Mouse (Mus musculus) activated CD4-positive, CD25-positive, alpha-beta regulatory T cell, adult 4 months (primary cell): ENCODE measurements at regions not wholly inside any gene's neighbourhood (a gene's known extent, or its start where the extent isn't known, plus 50 kb on each side); places are given as distances from the start of the nearest gene placed in this dataset.

ENCODE experiments used
- ATAC-seq: one replicate; pipeline ENCODE4 v1.8.0; 2017

DNA sequence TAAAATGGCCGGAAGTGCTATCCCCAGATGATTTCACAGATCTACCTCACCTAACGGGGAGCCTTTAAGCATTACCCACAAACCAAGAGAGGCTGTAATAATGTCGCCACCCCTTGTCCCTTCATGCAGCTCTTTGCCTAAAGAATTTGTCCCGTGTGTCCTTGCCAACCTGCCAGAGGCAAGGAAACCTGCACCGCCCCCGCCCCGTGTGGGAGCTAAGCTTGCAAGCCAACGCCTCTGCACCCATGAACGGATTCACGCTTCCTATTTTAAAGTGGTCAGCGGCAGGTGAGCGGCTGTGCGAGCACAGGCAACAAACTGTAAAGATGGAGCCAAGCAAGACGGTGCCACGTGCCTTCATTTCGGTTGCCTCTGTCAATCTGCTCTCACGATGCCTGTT lies 63.1 kb downstream of the Gm11011 start:
- ATAC-seq, result no peak

DNA sequence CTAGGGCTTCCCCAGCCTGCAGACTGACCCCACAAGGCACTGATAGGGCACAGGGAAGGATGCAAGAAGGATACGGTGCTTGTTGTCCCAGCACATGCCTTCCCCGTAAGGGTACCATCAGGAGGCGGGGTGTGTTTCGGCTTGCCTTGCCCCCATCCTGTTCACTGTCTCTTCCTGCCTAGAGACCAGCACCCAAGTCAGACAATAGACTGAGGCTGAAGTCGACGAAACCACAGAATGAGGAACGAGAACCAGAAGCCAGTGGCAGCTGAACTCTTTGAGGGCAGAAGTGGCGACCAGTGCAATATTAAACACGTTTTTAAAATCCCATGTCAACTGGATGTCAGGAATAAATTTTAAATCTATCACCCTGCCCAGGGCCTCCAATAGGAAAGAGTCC lies 67.6 kb downstream of the Gm11011 start:
- ATAC-seq, result no peak

DNA sequence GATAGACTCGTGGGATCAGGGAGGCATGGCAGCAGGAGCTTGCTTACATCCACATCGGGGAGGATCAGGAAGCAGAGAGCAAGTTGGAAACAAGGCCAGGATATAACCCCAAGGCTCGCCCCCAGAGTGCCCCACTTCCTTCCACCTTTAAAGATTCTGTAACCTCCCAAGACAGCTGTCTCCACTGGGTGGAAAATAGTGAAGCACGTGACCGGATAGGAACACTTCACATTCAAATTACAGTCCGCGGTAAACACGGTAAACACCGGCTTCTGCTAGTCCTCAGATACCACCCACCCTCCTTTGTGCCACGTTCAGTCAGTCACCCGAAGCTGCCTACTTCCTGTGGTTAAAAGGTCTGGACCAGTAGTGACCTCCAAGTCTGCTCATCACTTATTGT lies 72.2 kb downstream of the Gm11011 start:
- ATAC-seq, result peak; percentile 64

DNA sequence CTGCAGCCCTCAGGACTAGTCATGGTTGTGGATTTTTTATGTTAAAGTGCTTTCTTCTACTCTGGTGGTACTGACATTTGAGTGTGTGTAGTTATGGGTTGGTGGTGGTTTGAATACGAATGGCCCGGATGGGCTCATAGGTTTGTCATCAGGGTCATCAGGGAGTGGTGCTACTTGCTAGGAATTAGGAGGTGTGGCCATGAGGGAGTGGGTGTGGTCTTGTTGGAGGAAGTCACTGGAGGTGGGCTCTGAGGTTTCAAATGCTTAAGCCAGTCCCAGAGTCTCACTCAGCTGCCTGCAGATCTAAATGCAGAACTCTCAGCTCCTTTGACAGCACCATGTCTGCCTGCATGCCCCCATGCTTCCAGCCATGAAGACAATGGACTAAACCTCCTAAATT lies 76.8 kb downstream of the Gm11011 start:
- ATAC-seq, result no peak

DNA sequence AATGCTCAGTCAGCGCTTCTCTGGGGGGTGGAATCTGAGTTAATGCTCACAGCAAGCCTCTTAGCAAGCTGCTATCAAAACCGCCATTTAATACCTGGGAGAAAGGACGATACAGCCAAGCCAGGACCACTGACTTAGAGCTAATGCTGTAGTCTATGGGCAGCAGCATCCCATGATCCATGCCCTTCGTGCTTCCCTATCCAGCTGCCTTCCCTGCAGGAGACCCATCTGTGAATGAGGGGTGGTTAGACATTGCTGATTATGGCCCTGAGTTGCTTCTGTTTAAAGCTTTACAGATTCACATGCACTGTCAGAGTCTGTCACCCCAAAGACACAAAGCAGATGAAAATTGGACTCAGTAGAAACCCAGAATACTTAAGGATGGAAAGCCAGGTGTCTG lies 78.1 kb downstream of the Gm11011 start:
- no peak for ATAC-seq

DNA sequence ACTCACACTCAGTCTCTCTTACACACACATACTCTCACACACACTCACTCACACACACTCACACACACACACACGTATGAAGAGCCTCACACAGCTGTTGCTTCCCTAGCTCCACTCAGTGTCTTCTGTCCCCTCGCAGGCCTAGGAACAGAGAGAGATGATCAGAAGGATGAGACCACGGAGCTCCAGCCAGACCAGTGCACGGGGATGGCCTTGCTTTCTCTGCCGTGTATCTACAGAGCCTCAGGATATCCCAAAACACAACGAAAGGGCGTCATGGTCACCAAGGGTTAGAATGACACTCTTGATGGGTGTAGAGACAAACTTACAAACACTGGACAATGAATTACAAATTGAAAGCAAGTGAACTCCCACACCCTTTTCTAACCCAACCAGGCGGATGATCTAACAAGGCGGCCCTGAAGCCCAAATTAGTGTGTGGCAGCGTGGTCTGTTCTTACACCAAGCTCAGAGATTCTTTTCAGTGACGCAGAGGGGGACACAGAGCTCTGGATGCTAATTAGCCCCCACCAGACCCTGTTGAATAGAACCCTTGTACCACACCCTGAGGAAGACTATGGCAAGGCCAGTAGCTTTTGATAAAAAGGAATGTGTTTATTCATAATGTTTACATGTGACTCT lies 83.0 kb downstream of the Gm11011 start:
- ATAC-seq, result no peak

DNA sequence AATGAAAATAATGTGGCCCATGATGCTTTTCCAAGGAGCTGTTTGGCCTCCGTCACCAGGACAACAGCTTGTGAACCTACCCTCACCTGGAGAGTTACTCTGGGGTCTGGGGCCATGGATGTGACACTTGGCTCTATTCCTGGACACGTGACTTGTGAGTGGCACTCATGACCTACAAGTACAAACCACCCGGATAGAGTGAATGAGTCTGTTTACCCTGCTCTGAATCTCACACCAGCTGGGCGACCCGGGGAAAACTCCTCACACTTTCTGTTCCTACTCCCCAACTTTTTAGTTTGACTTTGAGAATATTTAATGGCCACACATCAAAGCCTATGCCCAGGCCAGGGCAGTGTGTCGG lies 84.0 kb downstream of the Gm11011 start:
- ATAC-seq, result no peak

DNA sequence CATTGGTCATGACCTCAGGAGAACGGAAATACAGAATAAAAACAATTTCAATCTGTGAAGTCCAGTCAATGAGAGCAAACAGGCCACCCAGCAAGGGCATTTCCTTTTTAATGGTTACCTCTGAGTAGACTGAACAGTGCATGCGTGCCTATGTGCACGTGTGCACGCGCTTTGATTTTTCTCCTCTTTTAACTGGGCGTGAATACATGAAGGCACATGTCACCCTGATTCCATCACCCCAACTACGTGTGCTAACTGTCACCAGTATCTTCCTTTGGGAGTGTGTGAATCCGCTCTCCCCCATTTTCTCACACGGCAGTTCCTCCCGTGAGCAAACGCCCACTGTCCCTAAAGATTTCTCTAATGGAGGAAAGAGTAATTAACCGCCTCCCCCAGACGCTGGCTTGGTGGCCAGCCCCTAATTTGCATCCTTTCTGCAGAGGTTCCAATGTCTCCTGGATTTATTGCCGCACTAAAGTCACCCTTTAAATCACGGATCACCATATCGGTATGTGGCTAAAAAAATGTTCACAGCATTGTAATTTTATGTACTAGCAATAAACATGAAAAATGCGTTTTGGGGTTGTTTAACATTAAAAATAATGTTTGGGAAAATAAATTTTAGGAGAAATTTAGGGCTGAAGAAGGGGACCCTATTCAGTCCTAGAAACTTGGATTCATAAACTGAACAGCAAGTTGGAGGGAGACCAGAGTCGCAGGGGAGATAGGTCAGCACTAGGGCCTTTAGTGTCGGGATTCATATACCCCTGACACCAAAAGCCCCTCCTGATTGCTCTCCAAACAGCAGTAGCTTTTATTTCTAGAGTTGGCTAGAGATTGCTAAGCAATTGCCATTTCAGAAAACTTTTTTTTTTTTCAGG lies 84.6 kb downstream of the Gm11011 start:
- ATAC-seq, result no peak

DNA sequence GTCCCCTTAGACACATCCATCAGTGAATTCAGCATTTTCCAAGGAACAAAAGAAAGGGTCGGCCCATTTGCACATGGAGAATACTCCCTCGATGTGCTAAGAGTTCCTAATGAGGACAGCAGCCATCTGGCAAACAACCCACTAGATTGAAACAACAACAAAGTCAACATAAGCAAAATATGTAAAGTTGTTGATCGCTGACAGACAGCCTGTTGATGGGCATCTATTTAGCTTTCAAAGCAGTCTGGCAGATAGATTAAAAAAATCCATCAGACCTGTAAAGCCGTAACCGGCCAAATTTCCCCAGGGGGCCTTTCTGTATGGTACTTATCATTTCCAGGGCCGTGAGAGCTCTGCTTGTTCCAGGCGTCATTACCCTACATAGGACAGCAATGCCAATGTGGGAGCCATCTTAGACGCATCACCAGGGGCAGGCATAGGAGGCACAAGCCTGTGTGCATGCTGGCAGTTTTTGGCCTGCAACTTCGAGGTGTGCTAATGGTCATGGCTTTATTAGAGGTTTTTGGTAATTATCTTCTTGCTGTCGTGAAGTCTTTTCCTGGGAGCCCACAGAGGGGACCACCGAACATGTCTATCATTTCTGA lies 85.7 kb downstream of the Gm11011 start:
- no peak for ATAC-seq

DNA sequence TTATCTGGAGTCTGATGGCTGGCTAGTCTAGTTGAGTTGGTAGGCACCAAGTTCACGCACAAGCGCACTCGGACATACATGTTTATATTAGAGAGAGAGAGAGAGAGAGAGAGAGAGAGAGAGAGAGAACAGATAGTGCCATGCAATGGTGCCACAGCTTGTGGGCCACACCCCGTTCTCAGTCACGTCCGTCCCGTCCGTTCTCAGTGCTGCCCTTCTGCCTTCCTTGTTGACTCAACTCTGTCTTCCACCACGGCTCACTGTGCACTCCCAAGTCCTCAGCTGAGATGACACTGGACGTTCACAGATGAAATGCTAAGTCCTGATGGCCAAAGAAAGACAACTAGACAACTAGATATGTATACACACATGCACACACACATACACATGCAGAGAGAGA lies 92.2 kb downstream of the Gm11011 start:
- no peak for ATAC-seq

DNA sequence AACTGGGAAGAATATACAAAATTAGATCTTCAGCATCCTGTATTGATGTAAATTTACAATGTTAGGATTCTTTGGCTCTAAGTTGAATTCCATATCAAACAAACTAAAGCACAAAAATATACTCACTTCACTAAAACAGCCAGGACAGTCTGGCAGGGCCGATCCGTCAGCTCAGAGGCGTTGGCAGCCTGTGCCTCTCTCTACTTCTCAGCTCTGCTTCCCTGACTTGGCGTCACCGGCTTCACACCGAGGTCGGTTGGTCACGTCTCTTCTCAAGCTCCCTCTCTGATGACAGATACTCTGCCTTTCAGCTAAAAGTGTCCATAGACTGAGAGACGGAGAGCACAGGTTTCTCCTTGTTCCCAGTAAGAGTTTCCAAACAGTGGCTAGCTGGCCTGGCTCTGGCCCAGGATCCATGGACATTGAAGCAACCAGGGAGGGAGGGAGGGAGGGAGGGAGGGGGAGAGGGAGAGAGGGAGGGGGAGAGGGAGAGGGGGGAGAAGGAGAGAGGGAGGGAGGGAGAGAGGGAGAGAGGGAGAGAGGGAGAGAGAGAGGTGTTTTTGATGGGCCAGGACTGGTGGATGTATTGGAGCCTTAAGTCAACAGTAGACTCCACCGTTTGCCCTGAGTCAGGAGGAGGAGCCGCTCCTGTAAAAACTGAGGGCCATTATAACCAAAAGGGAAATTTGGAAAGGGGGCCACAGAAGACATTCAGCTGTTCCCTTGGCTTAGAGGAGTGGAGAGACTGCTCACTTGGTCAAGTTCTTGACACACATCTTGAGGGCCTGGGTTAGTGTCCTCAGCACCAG lies 92.8 kb downstream of the Gm11011 start:
- no peak for ATAC-seq

DNA sequence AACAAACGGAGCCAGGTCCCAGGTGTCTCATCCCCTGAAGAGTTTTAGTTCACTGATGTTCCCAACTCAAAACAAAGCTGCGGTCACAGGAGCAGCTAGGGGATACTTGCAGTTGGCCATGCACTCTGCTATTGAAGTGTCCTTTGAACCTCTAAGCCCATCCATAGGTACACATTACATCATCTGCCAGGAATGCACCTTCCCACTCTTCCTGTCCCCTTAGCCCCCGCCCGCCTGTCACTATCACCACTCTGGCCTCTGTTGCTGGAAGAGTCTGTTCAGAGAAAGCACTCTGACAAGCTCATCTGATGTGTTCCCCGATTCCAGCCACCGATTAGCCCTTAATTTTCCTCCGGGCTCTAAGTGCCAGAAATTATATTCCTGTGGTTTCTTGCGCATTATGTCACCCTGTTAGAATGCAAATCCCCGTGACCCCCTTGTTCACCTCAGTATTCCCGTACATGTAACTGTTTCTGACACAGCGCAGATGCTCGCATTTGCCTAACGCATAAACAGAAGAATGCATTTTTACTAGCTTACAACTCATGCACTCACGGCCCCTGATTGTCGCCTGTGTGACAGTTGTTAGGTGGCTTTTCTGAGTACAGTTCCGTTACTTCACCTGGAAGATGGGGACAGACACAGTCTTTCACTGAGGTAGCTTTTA lies 93.8 kb downstream of the Gm11011 start:
- ATAC-seq, result no peak

DNA sequence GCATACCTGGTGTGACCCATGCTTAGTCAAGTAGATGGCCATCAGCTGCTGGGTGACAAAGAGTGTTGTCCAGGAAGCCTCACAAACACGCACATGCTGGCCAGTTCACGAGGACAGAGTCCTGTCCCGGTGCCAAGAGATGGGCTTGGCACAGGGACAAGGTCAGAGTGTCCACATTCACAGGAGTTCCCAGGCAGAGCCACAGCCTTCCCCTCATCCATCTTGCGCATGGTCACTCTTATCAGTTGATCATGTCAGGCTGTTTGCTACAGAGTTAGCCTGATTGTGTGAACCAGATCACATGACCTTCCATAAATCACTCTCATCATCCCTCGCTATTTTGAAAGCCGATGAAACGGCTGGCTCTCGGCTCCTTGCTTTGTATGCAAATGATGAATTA lies 103.6 kb downstream of the Gm11011 start:
- no peak for ATAC-seq

DNA sequence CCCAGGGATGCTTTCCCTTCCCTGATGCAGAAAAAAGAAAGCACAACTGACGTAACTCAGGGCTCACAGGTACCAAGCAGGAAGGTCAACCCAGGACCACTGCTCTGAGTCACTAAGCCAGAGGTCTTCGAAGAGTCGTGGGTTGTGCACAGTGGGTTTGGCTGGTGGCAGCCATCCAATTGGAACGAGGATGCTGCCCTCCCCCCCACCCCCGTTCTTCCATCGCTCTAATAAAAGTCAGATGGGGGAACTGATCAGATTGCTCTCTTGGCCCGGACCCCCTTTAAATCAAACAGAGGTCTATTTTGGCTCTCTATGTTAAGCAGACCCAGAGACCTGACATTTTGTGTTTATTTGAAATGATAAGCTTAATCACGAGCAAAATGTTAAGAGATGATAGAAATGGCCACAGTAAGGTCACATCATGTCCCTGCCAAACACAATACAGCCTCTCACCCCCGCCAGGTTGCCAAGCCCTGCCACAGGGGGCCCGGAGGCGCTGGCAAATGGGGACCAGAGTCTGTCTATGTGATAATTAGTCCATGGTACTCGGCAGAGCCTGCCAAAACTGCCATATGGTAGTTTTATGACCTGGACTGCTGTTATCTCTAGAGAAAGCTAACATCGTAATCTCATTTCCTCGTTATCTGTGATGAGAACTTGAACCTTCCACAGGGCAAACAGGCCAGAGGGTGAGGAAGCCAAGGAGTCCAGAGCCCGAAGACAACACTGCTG lies 105.6 kb downstream of the Gm11011 start:
- no peak for ATAC-seq

DNA sequence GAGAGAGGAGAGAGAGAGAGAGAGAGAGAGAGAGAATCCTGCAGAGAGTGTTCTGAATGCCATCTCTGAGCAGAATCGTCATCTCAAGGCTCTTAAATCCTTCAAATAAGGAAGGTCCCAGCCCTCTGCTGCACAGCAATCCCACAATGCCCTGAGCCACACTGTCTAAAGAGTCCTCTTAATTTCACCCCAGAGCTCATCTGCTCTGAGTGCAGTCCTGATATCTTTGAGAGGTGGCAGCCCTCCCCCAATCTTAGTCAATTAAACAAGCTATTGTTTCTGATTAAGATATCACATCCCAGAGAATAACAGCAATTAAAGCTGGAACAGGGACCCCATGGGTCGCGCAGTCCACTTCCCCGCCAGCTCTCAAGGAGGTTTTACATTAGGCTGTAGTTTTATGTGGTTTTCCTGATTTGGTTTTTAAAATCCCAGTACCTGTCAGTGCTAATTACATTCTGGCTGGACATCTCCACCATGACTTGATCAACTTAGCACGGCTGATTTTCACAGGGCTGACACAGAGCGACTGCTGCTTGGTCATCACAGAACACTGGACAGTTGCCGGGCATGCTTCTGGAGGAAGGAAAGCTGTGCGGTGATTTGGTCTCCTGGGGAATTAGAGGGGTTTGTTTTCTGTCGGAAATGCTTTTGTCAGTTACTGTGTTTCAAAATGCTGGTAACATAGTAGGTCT lies 113.0 kb downstream of the Gm11011 start:
- ATAC-seq, result no peak

DNA sequence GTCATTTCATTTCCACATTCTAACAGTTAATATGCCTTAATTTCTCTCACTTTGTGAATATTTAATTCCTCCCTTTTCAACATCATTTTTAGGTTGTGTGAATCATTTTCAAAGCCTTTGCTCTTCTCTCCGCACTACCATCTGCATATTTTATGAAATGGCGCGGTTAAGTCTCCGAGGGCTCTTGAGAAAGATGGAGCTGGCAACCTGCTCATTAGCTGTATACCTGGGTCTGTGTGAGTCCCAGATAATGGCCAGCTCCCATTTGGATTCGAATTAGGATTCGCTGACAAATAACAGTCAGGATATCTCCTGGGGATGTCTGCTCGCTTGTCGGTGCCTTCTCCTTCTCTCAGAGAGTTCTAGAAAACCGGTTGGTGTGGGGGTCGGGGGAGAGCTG lies 118.0 kb downstream of the Gm11011 start:
- no peak for ATAC-seq

DNA sequence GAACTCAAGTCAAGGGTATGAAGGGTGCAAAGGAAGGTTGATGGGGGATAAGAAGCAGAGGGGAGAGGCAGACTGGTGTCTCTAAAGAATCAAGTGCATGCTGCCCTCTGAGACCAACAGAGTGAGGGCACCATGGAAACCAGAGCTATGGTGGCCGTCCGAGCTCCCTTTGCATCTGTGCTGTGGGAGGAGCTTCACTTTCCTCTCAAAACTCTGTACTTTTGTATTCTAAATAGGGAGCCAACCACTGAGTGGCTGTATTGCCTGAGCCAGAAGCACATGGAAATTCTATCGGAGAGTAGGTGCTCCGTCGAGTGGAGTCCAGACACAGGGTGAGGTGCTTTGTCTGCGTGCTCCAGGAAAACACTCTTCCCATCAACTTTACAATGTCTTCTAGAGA lies 119.9 kb downstream of the Gm11011 start:
- ATAC-seq, result no peak

DNA sequence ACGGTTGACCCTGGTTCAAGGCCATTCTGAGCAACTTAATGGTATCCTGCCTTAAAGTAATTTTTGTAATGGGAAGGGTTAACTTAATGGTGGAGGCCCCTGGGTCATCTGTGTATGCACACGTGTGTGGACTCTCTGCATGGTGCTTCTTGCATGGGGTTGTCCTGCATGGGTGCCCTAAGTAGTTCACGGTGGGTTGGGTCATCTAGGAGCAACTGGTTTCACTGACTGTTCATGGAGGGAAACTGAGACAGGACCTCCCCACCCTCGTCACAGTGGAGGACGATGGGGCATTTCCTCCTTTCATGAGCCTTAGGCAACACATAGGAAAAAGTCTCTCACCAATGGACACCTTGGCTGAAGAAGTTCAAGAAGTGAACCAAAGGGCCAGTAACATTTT lies 123.4 kb downstream of the Gm11011 start:
- ATAC-seq, result no peak

DNA sequence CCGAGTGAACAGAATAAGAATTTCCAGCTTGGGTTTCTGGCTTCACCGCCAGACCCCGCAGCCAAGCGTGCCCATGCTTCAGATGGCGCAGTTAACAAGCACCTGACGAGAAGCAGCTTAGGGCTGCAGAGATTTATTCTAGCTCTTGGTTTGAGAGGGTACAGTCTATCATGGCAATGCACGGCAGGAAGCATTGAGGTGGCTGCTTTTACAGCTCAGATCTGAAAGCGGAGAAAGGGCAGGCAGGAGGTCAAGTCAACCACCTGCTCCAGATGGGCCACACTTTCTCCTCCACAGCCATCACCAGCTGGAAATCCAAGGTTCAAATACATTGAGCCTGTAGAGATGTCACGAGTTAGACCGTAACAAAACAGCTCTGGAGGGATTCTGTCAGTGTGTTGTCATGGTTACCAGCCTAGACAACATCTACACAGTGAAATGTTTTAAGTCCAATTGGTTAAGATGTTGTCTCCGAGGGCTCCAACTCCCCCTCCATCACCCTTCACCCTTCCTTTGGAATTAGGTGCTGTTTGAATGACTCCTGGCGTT lies 126.0 kb downstream of the Gm11011 start:
- ATAC-seq, result no peak

DNA sequence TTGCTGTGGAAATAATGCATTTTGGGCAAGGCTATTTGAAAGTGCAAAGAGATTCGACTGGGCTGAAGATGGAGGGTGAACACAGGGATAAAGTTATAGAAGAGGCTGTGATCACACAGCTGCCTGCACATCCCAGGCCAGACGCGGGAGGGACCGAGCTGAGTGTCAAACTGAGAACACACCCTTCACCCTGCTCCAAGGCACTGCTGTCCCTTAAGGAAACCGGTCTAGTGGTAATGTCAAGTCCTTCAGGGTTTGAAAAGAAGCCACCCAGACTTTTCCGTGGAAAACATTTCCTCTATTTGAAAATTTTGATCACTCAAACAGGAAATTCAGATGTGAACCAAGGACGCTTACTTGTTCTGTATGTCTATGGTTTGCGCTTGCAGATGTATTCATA lies 134.6 kb downstream of the Gm11011 start:
- ATAC-seq, result no peak

DNA sequence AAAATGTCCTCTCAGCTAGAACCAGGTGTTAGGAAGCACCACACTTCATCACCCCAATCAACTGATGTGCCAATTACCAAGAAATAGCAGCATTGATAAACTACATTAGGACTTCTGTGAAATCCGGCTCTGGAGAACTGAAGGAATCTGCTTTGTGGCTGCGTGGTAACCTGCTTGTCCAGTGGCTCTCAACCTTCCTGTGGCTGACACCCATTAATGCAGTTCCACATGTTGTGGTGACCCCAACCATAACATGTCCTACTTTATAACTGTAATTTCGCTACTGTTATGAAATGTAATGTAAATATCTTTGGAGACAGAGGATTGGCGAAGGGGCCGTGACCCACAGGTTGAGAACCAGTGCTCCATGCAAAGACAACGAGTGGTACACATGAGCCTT lies 136.7 kb downstream of the Gm11011 start:
- ATAC-seq, result no peak
